Mouse (Mus musculus) liver, adult 2 months (tissue): ENCODE measurements around the gene Adgrg3. TPM values are rescaled to one million over a fixed set of nuclear protein-coding genes. Genes with fewer than 3 reads are reported as not detected.

Source experiments
- DNase-seq: peaks from one replicate; pipeline ENCODE4 v3.0.0-alpha.2; 2011; ENCODE audit warnings: low read depth, low spot score; ENCODE audit errors: extremely low read depth
- H3K27ac ChIP-seq: fragments of 200-500 bp; replicated peaks from 2 replicates; pipeline ENCODE4 v1.5.1; 2012; ENCODE audit warnings: low read depth, mild to moderate bottlenecking, control low read depth, inconsistent platforms, low read length; ENCODE audit not compliant: insufficient read depth
- H3K27me3 ChIP-seq: fragments of 200-500 bp; 2 replicates; pipeline ENCODE4 v1.6.1; 2012; ENCODE audit warnings: mild to moderate bottlenecking, moderate library complexity, low read length, inconsistent platforms; ENCODE audit not compliant: control insufficient read depth, insufficient read depth
- H3K36me3 ChIP-seq: fragments of 200-500 bp; 2 replicates; pipeline ENCODE4 v1.6.1; 2012; ENCODE audit warnings: low read length, inconsistent platforms; ENCODE audit not compliant: control insufficient read depth, insufficient read depth
- H3K4me1 ChIP-seq: fragments of 200-500 bp; 2 replicates; pipeline ENCODE4 v1.6.1; 2011; ENCODE audit warnings: low read length; ENCODE audit not compliant: control insufficient read depth, insufficient read depth
- H3K4me3 ChIP-seq: fragments of 200-500 bp; 2 replicates; pipeline ENCODE4 v1.5.1; 2011; ENCODE audit warnings: low read depth, mild to moderate bottlenecking, control low read depth, low read length, moderate library complexity; ENCODE audit not compliant: insufficient read depth
- H3K79me2 ChIP-seq: fragments of 200-500 bp; 2 replicates; pipeline ENCODE4 v1.6.1; 2012; ENCODE audit warnings: inconsistent platforms, mild to moderate bottlenecking, low read length, moderate library complexity; ENCODE audit not compliant: control insufficient read depth, insufficient read depth
- H3K9ac ChIP-seq: fragments of 200-500 bp; 2 replicates; pipeline ENCODE4 v1.6.1; 2012; ENCODE audit warnings: low read depth, mild to moderate bottlenecking, control low read depth, inconsistent platforms, low read length
- CTCF ChIP-seq: fragments of 200-500 bp; IDR thresholded peaks from 2 replicates; pipeline ENCODE4 v1.5.1; 2011; ENCODE audit warnings: low read depth, low read length, control low read depth
- POLR2A ChIP-seq: fragments of 200-500 bp; IDR thresholded peaks from 2 replicates; pipeline ENCODE4 v1.6.1; 2011; ENCODE audit warnings: low read length, control low read depth; ENCODE audit not compliant: insufficient read depth; ENCODE audit errors: extremely low read depth
- WGBS: fragments of 180-500 bp; shearing (Covaris S2); methylation state at CpG from one replicate; pipeline ENCODE4 v1.1.7; 2018; 5-methylcytosine and 5-hydroxymethylcytosine counted together
- polyA plus RNA-seq: library from polyadenylated mRNA; depleted of rRNA; stranded (reverse); fragments of >200 nt; gene quantifications from 2 replicates; pipeline ENCODE4 v1.2.3, GENCODE M21; 2012; rRNA removed
- total RNA-seq: library from RNA; depleted of rRNA; stranded (reverse); fragments of >200 nt; gene quantifications from 2 replicates; pipeline ENCODE4 v1.2.3, GENCODE M21; 2014; rRNA removed

Adgrg3 gene
- total RNA-seq (3.0 and 5.0 TPM in 2 replicates), polyA plus RNA-seq (4.4 and 8.5 TPM in 2 replicates)

DNA sequence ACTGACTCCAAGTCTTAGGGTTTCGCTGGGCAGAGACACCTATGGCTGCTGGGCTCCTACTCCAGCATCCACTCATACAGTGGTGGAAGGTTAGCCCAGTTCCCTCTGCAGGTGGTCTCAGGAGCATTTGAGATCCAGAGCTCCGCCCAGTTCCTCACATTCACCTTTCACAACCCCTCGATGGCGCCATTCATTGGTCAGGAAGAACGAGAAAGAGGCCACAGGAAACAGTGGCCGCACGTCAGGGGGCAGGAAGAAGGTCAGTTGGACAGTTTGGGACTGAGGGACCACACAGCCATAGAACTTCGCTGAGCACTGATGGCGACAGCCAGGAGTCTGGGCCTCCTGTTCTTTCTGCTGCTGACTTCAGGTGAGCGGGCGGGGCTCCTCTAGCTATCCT, at the start of gene Adgrg3:
Gene Adgrg3 (plus strand): TSS at position 242 of the 400 bp plus-strand sequence.
- 71% methylated on average over 11 of the region's 11 CpGs for WGBS
- no peaks in the 10 kb centered on the region for H3K79me2 ChIP-seq
- H3K27me3 ChIP-seq = no peaks in the 10 kb centered on the region
- peak within 1 kb of the TSS; percentile 31; the same call in 1 of the 2 replicates for H3K4me3 ChIP-seq
- 0 out of 2 replicates have a peak within 1 kb of the TSS, but pooled peaks have one; percentile 9 for H3K27ac ChIP-seq
- no peak for DNase-seq
- TF ChIP-seq CTCF (no peak), POLR2A (no peak)
- no peak within 1 kb of the TSS for H3K9ac ChIP-seq
- H3K36me3 ChIP-seq = no peaks in the 10 kb centered on the region
- no peaks in the 10 kb centered on the region for H3K4me1 ChIP-seq

DNA sequence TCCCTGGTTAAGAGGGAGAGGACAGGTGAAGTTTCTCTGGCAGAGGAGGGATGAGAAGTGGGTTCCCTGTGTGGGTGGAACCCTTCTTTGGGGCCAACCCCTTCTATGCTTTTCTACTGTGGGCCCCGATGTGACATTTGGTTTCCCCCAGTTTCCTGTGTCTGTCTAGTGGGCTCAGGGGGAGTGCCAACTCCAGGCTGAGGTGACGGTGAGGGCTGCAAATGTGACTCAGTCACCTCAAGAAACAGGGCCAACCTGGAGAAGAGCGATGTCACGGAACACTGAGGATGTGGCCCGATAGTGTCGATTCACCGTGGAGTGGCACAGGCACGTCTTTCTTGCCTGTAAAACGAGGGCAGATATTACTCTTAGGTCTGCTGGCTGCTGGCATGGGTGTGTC, 44.2 kb upstream of the Adgrg3 start:
- H3K27me3 ChIP-seq = no peaks in the 10 kb centered on the region

DNA sequence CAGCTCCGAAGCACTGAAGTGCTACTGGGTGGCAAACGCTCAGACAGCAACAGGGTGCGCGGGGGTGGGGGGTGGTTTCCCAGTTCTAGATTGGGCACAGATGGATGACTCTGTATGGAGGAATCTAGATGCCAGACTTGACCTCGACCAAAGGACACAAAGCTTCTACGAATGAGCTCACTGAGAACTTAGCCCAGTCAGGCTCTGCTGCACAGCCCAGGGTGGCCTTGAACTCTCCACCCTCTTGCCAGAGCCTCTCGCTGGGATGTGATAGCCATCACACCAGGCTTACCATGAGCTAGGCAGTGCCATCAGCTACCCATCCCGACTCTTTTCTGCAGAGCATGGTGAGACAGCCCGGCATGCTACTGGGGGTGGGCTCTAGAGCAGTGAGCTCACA, 43.7 kb upstream of the Adgrg3 start:
- Histone ChIP-seq H3K27ac (no peak overlapping the region), H3K27me3 (no peaks in the 10 kb centered on the region), H3K79me2 (no peaks in the 10 kb centered on the region), H3K36me3 (no peaks in the 10 kb centered on the region), H3K4me3 (no peak overlapping the region), H3K9ac (no peak overlapping the region), H3K4me1 (peaks cover 4% of the 10 kb centered on the region; the same call in 1 of the 2 replicates)
- WGBS = 67% methylated on average over 9 of the region's 9 CpGs
- no peak for DNase-seq
- TF ChIP-seq POLR2A (no peak), CTCF (no peak)

More for the DNA sequence above, 44.2 kb upstream of the Adgrg3 start:
- Histone ChIP-seq H3K9ac (no peak overlapping the region), H3K4me1 (peaks cover 4% of the 10 kb centered on the region; the same call in 1 of the 2 replicates), H3K36me3 (no peaks in the 10 kb centered on the region), H3K4me3 (no peak overlapping the region), H3K27ac (no peak overlapping the region), H3K79me2 (no peaks in the 10 kb centered on the region)
- TF ChIP-seq POLR2A = no peak
- no peak for TF ChIP-seq CTCF
- no peak for DNase-seq
- 91% methylated on average over 9 of the region's 9 CpGs for WGBS

DNA sequence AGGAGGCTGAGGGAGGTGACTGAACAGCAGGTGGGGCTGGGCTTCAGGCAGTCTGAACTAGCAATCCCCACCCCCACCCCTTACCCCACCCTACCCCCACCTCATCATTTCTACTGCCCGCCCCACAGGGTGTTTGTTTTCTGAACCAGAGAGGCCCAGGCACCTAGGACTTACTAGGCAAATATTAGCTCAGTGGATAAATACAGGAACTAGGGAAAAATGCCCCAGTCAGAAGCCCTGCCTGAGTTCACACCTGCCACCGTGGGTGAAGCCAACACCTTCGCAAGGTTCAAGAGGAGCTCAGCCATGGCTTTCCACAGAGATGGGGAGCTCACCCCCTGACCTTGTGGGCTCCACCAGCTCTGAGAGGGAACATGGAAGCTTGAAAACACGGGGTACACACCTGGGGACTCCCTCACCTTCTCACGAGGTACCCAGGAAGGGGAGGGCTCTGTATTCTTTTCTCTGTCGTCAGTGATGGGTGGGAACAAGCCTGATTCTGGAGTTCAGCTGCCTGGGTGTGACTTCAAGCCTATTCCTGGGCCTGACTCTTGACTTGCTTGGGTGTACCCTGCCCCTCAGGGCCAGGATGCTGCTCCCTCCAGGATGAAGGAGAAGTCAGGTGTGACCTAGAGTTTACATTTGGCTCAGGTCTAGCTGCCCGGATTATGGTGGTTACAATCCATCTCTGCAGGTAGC, 42.9 kb upstream of the Adgrg3 start, which contains the start of gene Adgrg1:
Gene Adgrg1 (plus strand): TSS at position 285 of the 699 bp plus-strand sequence.
- Histone ChIP-seq H3K4me3 (no peak within 1 kb of the TSS), H3K79me2 (no peaks in the 10 kb centered on the region), H3K4me1 (peaks cover 4% of the 10 kb centered on the region; the same call in 1 of the 2 replicates), H3K36me3 (no peaks in the 10 kb centered on the region), H3K27me3 (no peaks in the 10 kb centered on the region), H3K27ac (no peak within 1 kb of the TSS), H3K9ac (no peak within 1 kb of the TSS)
- TF ChIP-seq POLR2A (no peak), CTCF (no peak)
- WGBS = 19% methylated on average over 7 of the region's 7 CpGs
- no peak for DNase-seq

DNA sequence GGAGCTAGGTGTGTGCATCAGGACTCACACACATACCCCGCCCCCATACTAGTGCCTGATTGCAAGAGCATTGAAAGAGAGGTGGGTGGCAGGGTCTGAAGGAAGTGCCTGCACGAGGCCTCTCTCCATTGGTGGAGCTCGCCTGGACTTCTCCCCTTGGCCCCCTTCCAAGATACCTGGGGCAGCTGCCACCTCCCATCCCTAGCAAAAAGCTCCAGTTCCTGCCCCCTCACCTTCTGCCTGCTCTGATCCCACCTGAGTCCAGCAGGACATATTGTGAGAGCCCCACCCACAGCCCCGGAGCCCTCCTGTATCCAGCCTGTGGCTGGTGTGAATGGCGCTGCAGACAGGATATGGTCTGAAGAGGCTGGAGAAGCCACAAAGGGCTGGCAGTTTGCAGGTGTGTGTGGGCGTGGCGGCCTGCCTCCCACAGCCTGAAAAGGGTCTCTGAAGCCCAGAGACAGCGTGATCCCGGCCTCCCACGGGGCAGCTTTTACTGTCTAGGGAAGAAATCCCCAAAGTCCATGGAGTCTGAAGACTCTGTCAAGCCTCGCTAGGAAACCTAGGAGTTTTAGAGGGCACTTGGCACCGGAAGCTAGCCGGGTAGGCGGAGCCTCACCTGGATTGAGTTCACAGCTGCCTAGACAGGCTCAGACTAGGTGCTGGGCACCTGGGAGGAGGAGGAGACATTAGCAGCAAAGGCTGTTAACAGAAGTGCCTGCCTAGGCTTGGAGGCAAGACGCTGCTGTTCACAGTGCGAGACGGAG, 40.7 kb upstream of the Adgrg3 start:
- Histone ChIP-seq H3K4me1 (peaks cover 4% of the 10 kb centered on the region; the same call in 1 of the 2 replicates), H3K4me3 (peak overlapping the region; percentile 46), H3K79me2 (no peaks in the 10 kb centered on the region), H3K36me3 (no peaks in the 10 kb centered on the region), H3K27ac (no peak overlapping the region), H3K27me3 (no peaks in the 10 kb centered on the region), H3K9ac (no peak overlapping the region; the same call in 1 of the 2 replicates)
- TF ChIP-seq CTCF = no peak
- 0 out of 2 replicates have a peak, but pooled peaks have one; percentile 9 for TF ChIP-seq POLR2A
- DNase-seq = peak; percentile 26
- WGBS = 14% methylated on average over 17 of the region's 17 CpGs
